Mouse (Mus musculus) liver, adult 2 months (tissue): ENCODE results near the gene Eif1ad.

Experiments
- CTCF ChIP-seq: fragments of 200-500 bp; IDR thresholded peaks from 2 replicates; pipeline ENCODE4 v1.5.1; 2011; ENCODE audit warnings: low read depth, low read length, control low read depth
- POLR2A ChIP-seq: fragments of 200-500 bp; IDR thresholded peaks from 2 replicates; pipeline ENCODE4 v1.6.1; 2011; ENCODE audit warnings: low read length, control low read depth; ENCODE audit not compliant: insufficient read depth; ENCODE audit errors: extremely low read depth

DNA sequence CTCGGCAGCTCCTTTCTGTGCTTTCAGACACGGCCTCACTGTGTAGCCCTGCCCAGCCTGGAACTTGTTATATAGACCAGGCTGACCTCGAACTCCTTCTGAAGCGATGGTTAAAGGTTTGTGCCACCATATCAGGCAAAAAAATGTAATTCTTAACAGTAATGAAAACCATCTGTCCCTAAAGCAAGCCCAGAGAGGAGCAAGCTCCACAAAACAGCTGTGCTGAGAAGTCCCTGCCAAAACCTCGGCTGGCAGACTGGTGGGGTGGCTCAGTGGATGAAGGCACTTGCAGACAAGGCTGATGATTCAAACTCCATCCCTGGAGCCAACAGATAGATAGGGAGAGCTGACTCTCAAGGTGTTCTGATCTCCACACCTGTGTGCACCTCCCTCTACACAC, 42.5 kb downstream of the Eif1ad start:
- TF ChIP-seq CTCF (no peak), POLR2A (no peak)
